Mouse (Mus musculus): ENCODE data around the gene Fam184a. TPM values are rescaled to one million over a fixed set of nuclear protein-coding genes. Genes with fewer than 3 reads are reported as not detected.

Fam184a gene
- polyA plus RNA-seq, 1 experiment from 2014 or later, result 5.7 TPM

GRCm38 (mm10) chr10:53765471-53765870 lies 14.5 kb upstream of the Fam184a start:
- Histone ChIP-seq H3K4me2 (ENCODE audit: low read depth, low read length) (no peak overlapping the region), H3K4me3 (ENCODE audit: low read depth, low read length) (no peak overlapping the region), H3K9me3 (replicated peaks; ENCODE audit: control insufficient read depth, low read length) (no peaks in the 10 kb centered on the region), H3K27me3 (ENCODE audit: control insufficient read depth, insufficient read depth, low read length) (no peaks in the 10 kb centered on the region), H3K27ac (replicated peaks; ENCODE audit: low read depth, low read length) (no peak overlapping the region), H3K36me3 (replicated peaks; ENCODE audit: control insufficient read depth, insufficient read depth, low read depth, low read length) (no peaks in the 10 kb centered on the region), H3K9ac (replicated peaks; ENCODE audit: low read length) (no peak overlapping the region), H3K4me1 (ENCODE audit: control insufficient read depth, insufficient read depth, low read length) (no peaks in the 10 kb centered on the region)
- DNase-seq (ENCODE audit: low spot score) (no peak), ATAC-seq (replicated peaks; ENCODE audit: insufficient number of reproducible peaks, low FRiP score, low TSS enrichment, low read depth) (no peak)
- 82% methylated on average over 4 of the region's 4 CpGs for WGBS

GRCm38 (mm10) chr10:53752723-53753122 lies 1.8 kb upstream of the Fam184a start:
- H3K4me1 ChIP-seq (ENCODE audit: control insufficient read depth, insufficient read depth, low read length), result no peaks in the 10 kb centered on the region
- H3K27me3 ChIP-seq (ENCODE audit: control insufficient read depth, insufficient read depth, low read length), result no peaks in the 10 kb centered on the region
- 89% methylated on average over 1 of the region's 1 CpGs for WGBS
- no peak overlapping the region for H3K4me3 ChIP-seq (ENCODE audit: low read depth, low read length)
- no peak overlapping the region for H3K9ac ChIP-seq (replicated peaks; ENCODE audit: low read length)
- H3K36me3 ChIP-seq (replicated peaks; ENCODE audit: control insufficient read depth, insufficient read depth, low read depth, low read length), result no peaks in the 10 kb centered on the region
- ATAC-seq (replicated peaks; ENCODE audit: insufficient number of reproducible peaks, low FRiP score, low TSS enrichment, low read depth), result no peak
- no peak overlapping the region for H3K27ac ChIP-seq (replicated peaks; ENCODE audit: low read depth, low read length)
- H3K9me3 ChIP-seq (replicated peaks; ENCODE audit: control insufficient read depth, low read length), result no peaks in the 10 kb centered on the region
- DNase-seq (ENCODE audit: low spot score), result no peak
- no peak overlapping the region for H3K4me2 ChIP-seq (ENCODE audit: low read depth, low read length)

DNA sequence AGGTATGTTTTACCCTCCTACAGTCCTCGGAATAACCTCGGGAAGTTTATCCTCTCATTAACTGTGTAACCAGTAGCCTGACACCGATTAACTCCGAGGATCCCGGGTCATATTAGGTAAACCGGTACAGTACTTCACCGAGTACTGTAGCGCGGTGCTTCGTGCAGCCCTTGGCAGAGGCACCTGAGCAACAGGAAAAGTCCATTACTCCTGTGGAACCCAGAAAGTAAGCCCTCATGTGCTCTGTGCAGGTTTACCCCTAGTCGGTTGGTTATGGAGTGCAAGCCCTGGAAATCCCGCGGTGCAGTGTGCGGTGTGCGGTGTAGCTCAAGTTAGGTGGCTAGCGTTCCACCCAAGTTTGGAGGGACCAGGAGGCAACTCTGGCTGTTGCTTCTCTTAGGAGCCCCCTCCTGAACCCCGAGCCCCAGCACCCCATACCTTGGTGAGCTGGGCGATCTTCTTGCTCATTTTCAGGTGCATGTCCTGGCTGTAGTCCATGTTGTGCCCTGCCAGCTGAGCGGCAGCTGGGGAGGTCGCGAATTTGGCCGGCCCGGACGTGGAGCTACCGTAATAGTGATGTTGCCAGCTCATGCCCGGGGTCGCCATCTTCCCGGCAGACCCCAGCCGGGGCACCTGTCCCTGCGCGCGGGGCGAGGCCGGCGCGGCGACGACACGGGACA lies 508 bp downstream of the Fam184a start:
- Histone ChIP-seq H3K9ac (replicated peaks; ENCODE audit: low read length) (peak overlapping the region; percentile 71), H3K4me1 (ENCODE audit: control insufficient read depth, insufficient read depth, low read length) (no peaks in the 10 kb centered on the region), H3K4me3 (ENCODE audit: low read depth, low read length) (peak overlapping the region; percentile 77), H3K9me3 (replicated peaks; ENCODE audit: control insufficient read depth, low read length) (no peaks in the 10 kb centered on the region), H3K27me3 (ENCODE audit: control insufficient read depth, insufficient read depth, low read length) (no peaks in the 10 kb centered on the region), H3K36me3 (replicated peaks; ENCODE audit: control insufficient read depth, insufficient read depth, low read depth, low read length) (no peaks in the 10 kb centered on the region), H3K27ac (replicated peaks; ENCODE audit: low read depth, low read length) (no peak overlapping the region), H3K4me2 (ENCODE audit: low read depth, low read length) (peak overlapping the region; percentile 92)
- ATAC-seq (replicated peaks; ENCODE audit: insufficient number of reproducible peaks, low FRiP score, low TSS enrichment, low read depth), result peak; percentile 69
- DNase-seq (ENCODE audit: low spot score), result peak; percentile 29
- 5% methylated on average over 39 of the region's 39 CpGs for WGBS

DNA sequence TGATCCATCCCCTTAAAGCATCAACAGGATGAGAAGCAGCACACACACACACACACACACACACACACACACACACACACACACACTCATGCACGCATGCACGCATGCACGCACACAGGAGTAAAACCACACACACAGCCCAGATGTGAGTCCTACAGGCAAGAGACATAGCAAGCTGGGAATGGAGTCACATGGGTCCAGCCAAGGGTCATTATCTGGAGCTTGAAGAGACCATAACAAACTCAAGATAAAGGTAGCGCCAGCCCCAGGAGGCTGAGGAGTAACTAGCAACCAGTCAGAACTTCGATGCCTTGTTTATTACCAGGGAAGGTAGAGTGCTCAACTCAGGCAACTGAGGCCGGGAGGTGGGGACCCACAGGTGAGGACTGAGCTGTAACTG lies 4.9 kb downstream of the Fam184a start:
- H3K27ac ChIP-seq (replicated peaks; ENCODE audit: low read depth, low read length), result no peak overlapping the region
- ATAC-seq (replicated peaks; ENCODE audit: insufficient number of reproducible peaks, low FRiP score, low TSS enrichment, low read depth) (no peak), DNase-seq (ENCODE audit: low spot score) (no peak)
- no peaks in the 10 kb centered on the region for H3K9me3 ChIP-seq (replicated peaks; ENCODE audit: control insufficient read depth, low read length)
- no peaks in the 10 kb centered on the region for H3K36me3 ChIP-seq (replicated peaks; ENCODE audit: control insufficient read depth, insufficient read depth, low read depth, low read length)
- H3K27me3 ChIP-seq (ENCODE audit: control insufficient read depth, insufficient read depth, low read length), result no peaks in the 10 kb centered on the region
- no peak overlapping the region for H3K4me3 ChIP-seq (ENCODE audit: low read depth, low read length)
- no peak overlapping the region for H3K9ac ChIP-seq (replicated peaks; ENCODE audit: low read length)
- no peak overlapping the region for H3K4me2 ChIP-seq (ENCODE audit: low read depth, low read length)
- H3K4me1 ChIP-seq (ENCODE audit: control insufficient read depth, insufficient read depth, low read length), result no peaks in the 10 kb centered on the region
- 91% methylated on average over 6 of the region's 6 CpGs for WGBS

DNA sequence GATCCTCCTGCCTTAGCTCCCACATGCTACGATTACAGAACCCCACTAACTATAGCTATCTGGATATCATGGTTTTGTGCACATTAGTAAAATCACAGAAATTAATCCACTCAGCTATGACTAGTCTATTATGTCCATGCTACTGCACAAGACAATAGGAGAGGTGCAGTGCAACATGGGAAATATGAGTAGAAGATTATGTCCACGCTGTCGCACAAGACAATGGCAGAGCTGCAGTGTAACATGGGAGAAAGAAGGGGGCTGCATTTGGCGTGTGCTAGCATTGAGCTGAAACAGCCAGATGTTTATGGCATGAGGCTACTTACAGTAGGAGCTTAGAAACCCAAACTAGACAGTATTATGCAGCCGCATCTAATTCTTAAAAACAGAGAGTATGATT lies 8.0 kb downstream of the Fam184a start:
- 79% methylated on average over 5 of the region's 5 CpGs for WGBS
- ATAC-seq (replicated peaks; ENCODE audit: insufficient number of reproducible peaks, low FRiP score, low TSS enrichment, low read depth) (no peak), DNase-seq (ENCODE audit: low spot score) (no peak)
- Histone ChIP-seq H3K4me2 (ENCODE audit: low read depth, low read length) (no peak overlapping the region), H3K27ac (replicated peaks; ENCODE audit: low read depth, low read length) (no peak overlapping the region), H3K36me3 (replicated peaks; ENCODE audit: control insufficient read depth, insufficient read depth, low read depth, low read length) (no peaks in the 10 kb centered on the region), H3K27me3 (ENCODE audit: control insufficient read depth, insufficient read depth, low read length) (no peaks in the 10 kb centered on the region), H3K9ac (replicated peaks; ENCODE audit: low read length) (no peak overlapping the region), H3K4me3 (ENCODE audit: low read depth, low read length) (no peak overlapping the region), H3K9me3 (replicated peaks; ENCODE audit: control insufficient read depth, low read length) (no peaks in the 10 kb centered on the region), H3K4me1 (ENCODE audit: control insufficient read depth, insufficient read depth, low read length) (no peaks in the 10 kb centered on the region)

DNA sequence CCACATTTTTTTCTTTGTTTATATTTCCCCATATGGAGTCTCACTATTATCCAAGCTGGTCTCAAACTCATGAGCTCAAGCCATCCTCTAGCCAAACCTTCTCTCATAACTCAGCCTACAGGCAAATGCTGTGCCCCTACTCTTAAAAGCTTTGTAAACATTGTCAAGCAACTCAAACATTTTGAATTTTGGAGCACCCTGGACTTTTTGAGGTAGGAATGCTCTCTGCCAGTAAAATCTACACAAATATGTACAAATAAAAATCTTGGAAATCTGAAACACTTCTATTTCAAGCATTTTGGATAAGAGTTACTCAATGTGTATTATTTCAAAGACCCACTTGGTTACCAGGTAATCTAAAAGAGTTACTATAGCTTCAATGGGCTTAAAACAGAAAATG lies 10.9 kb downstream of the Fam184a start:
- H3K4me3 ChIP-seq (ENCODE audit: low read depth, low read length), result no peak overlapping the region
- H3K9ac ChIP-seq (replicated peaks; ENCODE audit: low read length), result no peak overlapping the region
- DNase-seq (ENCODE audit: low spot score) (no peak), ATAC-seq (replicated peaks; ENCODE audit: insufficient number of reproducible peaks, low FRiP score, low TSS enrichment, low read depth) (no peak)
- no peaks in the 10 kb centered on the region for H3K4me1 ChIP-seq (ENCODE audit: control insufficient read depth, insufficient read depth, low read length)
- no peaks in the 10 kb centered on the region for H3K9me3 ChIP-seq (replicated peaks; ENCODE audit: control insufficient read depth, low read length)
- no peak overlapping the region for H3K4me2 ChIP-seq (ENCODE audit: low read depth, low read length)
- H3K27ac ChIP-seq (replicated peaks; ENCODE audit: low read depth, low read length), result no peak overlapping the region
- H3K27me3 ChIP-seq (ENCODE audit: control insufficient read depth, insufficient read depth, low read length), result no peaks in the 10 kb centered on the region
- no peaks in the 10 kb centered on the region for H3K36me3 ChIP-seq (replicated peaks; ENCODE audit: control insufficient read depth, insufficient read depth, low read depth, low read length)

- no peak for ATAC-seq (replicated peaks; ENCODE audit: insufficient number of reproducible peaks, low FRiP score, low TSS enrichment, low read depth)
- Histone ChIP-seq H3K4me3 (ENCODE audit: low read depth, low read length) (no peak overlapping the region), H3K4me2 (ENCODE audit: low read depth, low read length) (no peak overlapping the region), H3K9me3 (replicated peaks; ENCODE audit: control insufficient read depth, low read length) (no peaks in the 10 kb centered on the region), H3K27me3 (ENCODE audit: control insufficient read depth, insufficient read depth, low read length) (no peaks in the 10 kb centered on the region), H3K9ac (replicated peaks; ENCODE audit: low read length) (no peak overlapping the region), H3K4me1 (ENCODE audit: control insufficient read depth, insufficient read depth, low read length) (no peaks in the 10 kb centered on the region), H3K27ac (replicated peaks; ENCODE audit: low read depth, low read length) (no peak overlapping the region), H3K36me3 (replicated peaks; ENCODE audit: control insufficient read depth, insufficient read depth, low read depth, low read length) (no peaks in the 10 kb centered on the region)
- DNase-seq (ENCODE audit: low spot score), result no peak
- WGBS, result 82% methylated on average over 8 of the region's 8 CpGs
These were observed 12.1 kb downstream of the Fam184a start for GRCm38 (mm10) chr10:53738842-53739241.

GRCm38 (mm10) chr10:53735201-53735865 lies 15.6 kb downstream of the Fam184a start:
- no peak overlapping the region for H3K4me3 ChIP-seq (ENCODE audit: low read depth, low read length)
- H3K27me3 ChIP-seq (ENCODE audit: control insufficient read depth, insufficient read depth, low read length), result no peaks in the 10 kb centered on the region
- no peaks in the 10 kb centered on the region for H3K4me1 ChIP-seq (ENCODE audit: control insufficient read depth, insufficient read depth, low read length)
- H3K9me3 ChIP-seq (replicated peaks; ENCODE audit: control insufficient read depth, low read length), result no peaks in the 10 kb centered on the region
- H3K27ac ChIP-seq (replicated peaks; ENCODE audit: low read depth, low read length), result no peak overlapping the region
- no peak for ATAC-seq (replicated peaks; ENCODE audit: insufficient number of reproducible peaks, low FRiP score, low TSS enrichment, low read depth)
- no peak for DNase-seq (ENCODE audit: low spot score)
- H3K36me3 ChIP-seq (replicated peaks; ENCODE audit: control insufficient read depth, insufficient read depth, low read depth, low read length), result no peaks in the 10 kb centered on the region
- WGBS, result 74% methylated on average over 7 of the region's 7 CpGs
- H3K4me2 ChIP-seq (ENCODE audit: low read depth, low read length), result no peak overlapping the region
- no peak overlapping the region for H3K9ac ChIP-seq (replicated peaks; ENCODE audit: low read length)

Measured in embryonic facial prominence, embryonic 11.5 days (tissue).